Mouse (Mus musculus): ENCODE results near the gene Stt3a. TPM values are rescaled to one million over a fixed set of nuclear protein-coding genes. Genes with fewer than 3 reads are reported as not detected.

The Stt3a gene
- polyA plus RNA-seq (2016; fragmentation: Nextera tagmentation; extraction: Ambion mirVana): 158 and 173 TPM in 2 replicates

GRCm38 (mm10) chr9:36767203-36768143 is at the start of gene Stt3a:
TSS of gene Stt3a (minus strand) at chr9:36767679.
- Histone ChIP-seq H3K4me3 (peak within 1 kb of the TSS; percentile 97), H3K9me3 (no peaks in the 10 kb centered on the region), H3K27ac (peak within 1 kb of the TSS; percentile 91), H3K4me1 (peaks cover 20% of the 10 kb centered on the region), H3K27me3 (ENCODE audit: poor library complexity, severe bottlenecking) (no peaks in the 10 kb centered on the region), H3K36me3 (replicated peaks) (peaks cover 29% of the 10 kb centered on the region)
- DNase-seq (ENCODE audit: extremely low spot score, low spot score): peak; percentile 99
- under 1% methylated on average over 60 of the region's 60 CpGs for WGBS

GRCm38 (mm10) chr9:36814486-36814885 is 47.0 kb upstream of the Stt3a start:
- no peak for DNase-seq (ENCODE audit: extremely low spot score, low spot score)
- 83% methylated on average over 3 of the region's 3 CpGs for WGBS
- Histone ChIP-seq H3K9me3 (no peaks in the 10 kb centered on the region), H3K27ac (no peak overlapping the region), H3K36me3 (replicated peaks) (no peaks in the 10 kb centered on the region), H3K4me1 (peaks cover 6% of the 10 kb centered on the region; the same call in 1 of the 2 replicates), H3K27me3 (ENCODE audit: poor library complexity, severe bottlenecking) (no peaks in the 10 kb centered on the region), H3K4me3 (no peak overlapping the region)

GRCm38 (mm10) chr9:36808126-36808785 is 40.8 kb upstream of the Stt3a start:
- no peaks in the 10 kb centered on the region for H3K4me1 ChIP-seq
- no peak overlapping the region for H3K27ac ChIP-seq
- H3K9me3 ChIP-seq: no peaks in the 10 kb centered on the region
- no peak for DNase-seq (ENCODE audit: extremely low spot score, low spot score)
- 93% methylated on average over 5 of the region's 5 CpGs for WGBS
- no peaks in the 10 kb centered on the region for H3K27me3 ChIP-seq (ENCODE audit: poor library complexity, severe bottlenecking)
- no peaks in the 10 kb centered on the region for H3K36me3 ChIP-seq (replicated peaks)
- no peak overlapping the region for H3K4me3 ChIP-seq

- Histone ChIP-seq H3K36me3 (replicated peaks) (no peaks in the 10 kb centered on the region), H3K27ac (no peak overlapping the region), H3K4me1 (no peaks in the 10 kb centered on the region), H3K27me3 (ENCODE audit: poor library complexity, severe bottlenecking) (no peaks in the 10 kb centered on the region), H3K9me3 (no peaks in the 10 kb centered on the region), H3K4me3 (no peak overlapping the region)
- WGBS: 88% methylated on average over 3 of the region's 3 CpGs
- DNase-seq (ENCODE audit: extremely low spot score, low spot score): no peak
Measured at GRCm38 (mm10) chr9:36805256-36805975, 37.9 kb upstream of the Stt3a start.

- Histone ChIP-seq H3K36me3 (replicated peaks) (no peaks in the 10 kb centered on the region), H3K4me3 (no peak overlapping the region), H3K27me3 (ENCODE audit: poor library complexity, severe bottlenecking) (no peaks in the 10 kb centered on the region), H3K4me1 (no peaks in the 10 kb centered on the region), H3K27ac (no peak overlapping the region), H3K9me3 (no peaks in the 10 kb centered on the region)
- DNase-seq (ENCODE audit: extremely low spot score, low spot score): no peak
- 82% methylated on average over 3 of the region's 3 CpGs for WGBS
Measured at GRCm38 (mm10) chr9:36803926-36804325, 36.4 kb upstream of the Stt3a start.

GRCm38 (mm10) chr9:36803386-36803785 is 35.9 kb upstream of the Stt3a start:
- DNase-seq (ENCODE audit: extremely low spot score, low spot score): no peak
- H3K9me3 ChIP-seq: no peaks in the 10 kb centered on the region
- WGBS: 79% methylated on average over 6 of the region's 6 CpGs

GRCm38 (mm10) chr9:36802951-36803350 is 35.5 kb upstream of the Stt3a start:
- Histone ChIP-seq H3K4me3 (no peak overlapping the region), H3K27me3 (ENCODE audit: poor library complexity, severe bottlenecking) (no peaks in the 10 kb centered on the region), H3K4me1 (no peaks in the 10 kb centered on the region), H3K27ac (no peak overlapping the region), H3K9me3 (no peaks in the 10 kb centered on the region), H3K36me3 (replicated peaks) (no peaks in the 10 kb centered on the region)
- DNase-seq (ENCODE audit: extremely low spot score, low spot score): no peak
- 86% methylated on average over 3 of the region's 3 CpGs for whole genome bisulfite sequencing

More at GRCm38 (mm10) chr9:36803386-36803785, 35.9 kb upstream of the Stt3a start:
- H3K27me3 ChIP-seq (ENCODE audit: poor library complexity, severe bottlenecking): no peaks in the 10 kb centered on the region
- no peak overlapping the region for H3K27ac ChIP-seq
- no peaks in the 10 kb centered on the region for H3K4me1 ChIP-seq
- no peaks in the 10 kb centered on the region for H3K36me3 ChIP-seq (replicated peaks)
- H3K4me3 ChIP-seq: no peak overlapping the region

GRCm38 (mm10) chr9:36801961-36802360 is 34.5 kb upstream of the Stt3a start:
- Histone ChIP-seq H3K4me1 (peaks cover 6% of the 10 kb centered on the region; the same call in 1 of the 2 replicates), H3K36me3 (replicated peaks) (no peaks in the 10 kb centered on the region), H3K27me3 (ENCODE audit: poor library complexity, severe bottlenecking) (no peaks in the 10 kb centered on the region), H3K9me3 (no peaks in the 10 kb centered on the region), H3K27ac (no peak overlapping the region), H3K4me3 (no peak overlapping the region)
- DNase-seq (ENCODE audit: extremely low spot score, low spot score): no peak
- WGBS: 83% methylated on average over 2 of the region's 2 CpGs

GRCm38 (mm10) chr9:36796781-36797555 is 29.5 kb upstream of the Stt3a start, which contains the start of gene Ei24:
TSS of gene Ei24 (minus strand) at chr9:36797393.
- H3K4me1 ChIP-seq: peaks cover 21% of the 10 kb centered on the region
- H3K27ac ChIP-seq: peak within 1 kb of the TSS; percentile 95

GRCm38 (mm10) chr9:36796224-36796623 is 28.7 kb upstream of the Stt3a start:
- peaks cover 16% of the 10 kb centered on the region for H3K36me3 ChIP-seq (replicated peaks)
- DNase-seq (ENCODE audit: extremely low spot score, low spot score): no peak
- H3K9me3 ChIP-seq: no peaks in the 10 kb centered on the region
- H3K4me1 ChIP-seq: peaks cover 21% of the 10 kb centered on the region
- peak overlapping the region; percentile 98 for H3K4me3 ChIP-seq
- H3K27ac ChIP-seq: peak overlapping the region; percentile 95; the same call in 1 of the 2 replicates
- 34% methylated on average over 5 of the region's 5 CpGs for WGBS
- no peaks in the 10 kb centered on the region for H3K27me3 ChIP-seq (ENCODE audit: poor library complexity, severe bottlenecking)

More at GRCm38 (mm10) chr9:36796781-36797555, 29.5 kb upstream of the Stt3a start, which contains the start of gene Ei24:
- Histone ChIP-seq H3K4me3 (peak within 1 kb of the TSS; percentile 98), H3K9me3 (no peaks in the 10 kb centered on the region), H3K36me3 (replicated peaks) (peaks cover 9% of the 10 kb centered on the region), H3K27me3 (ENCODE audit: poor library complexity, severe bottlenecking) (no peaks in the 10 kb centered on the region)
- peak; percentile 90 for DNase-seq (ENCODE audit: extremely low spot score, low spot score)
- WGBS: under 1% methylated on average over 66 of the region's 66 CpGs

GRCm38 (mm10) chr9:36795556-36795955 is 28.1 kb upstream of the Stt3a start:
- H3K36me3 ChIP-seq (replicated peaks): peaks cover 23% of the 10 kb centered on the region
- WGBS: 95% methylated on average over 1 of the region's 1 CpGs
- H3K4me3 ChIP-seq: peak overlapping the region; percentile 98; the same call in 1 of the 2 replicates
- no peak for DNase-seq (ENCODE audit: extremely low spot score, low spot score)
- H3K27me3 ChIP-seq (ENCODE audit: poor library complexity, severe bottlenecking): no peaks in the 10 kb centered on the region
- H3K4me1 ChIP-seq: peaks cover 21% of the 10 kb centered on the region
- H3K27ac ChIP-seq: no peak overlapping the region
- no peaks in the 10 kb centered on the region for H3K9me3 ChIP-seq

GRCm38 (mm10) chr9:36794487-36794886 is 27.0 kb upstream of the Stt3a start:
- no peak overlapping the region for H3K4me3 ChIP-seq
- peaks cover 34% of the 10 kb centered on the region for H3K36me3 ChIP-seq (replicated peaks)
- H3K27ac ChIP-seq: no peak overlapping the region
- H3K9me3 ChIP-seq: no peaks in the 10 kb centered on the region
- no peaks in the 10 kb centered on the region for H3K27me3 ChIP-seq (ENCODE audit: poor library complexity, severe bottlenecking)
- DNase-seq (ENCODE audit: extremely low spot score, low spot score): no peak
- 89% methylated on average over 2 of the region's 2 CpGs for WGBS
- peaks cover 21% of the 10 kb centered on the region for H3K4me1 ChIP-seq
